Mouse (Mus musculus) olfactory bulb, adult 2 months (tissue): ENCODE data around the gene Mrpl17. TPM values are rescaled to one million over a fixed set of nuclear protein-coding genes. Genes with fewer than 3 reads are reported as not detected.

Experiments used
- H3K27ac ChIP-seq: fragments of 200-500 bp; 2 replicates; pipeline ENCODE4 v1.5.1; 2012; ENCODE audit warnings: low read depth, low read length; ENCODE audit not compliant: insufficient read depth
- H3K4me1 ChIP-seq: fragments of 200-500 bp; 2 replicates; pipeline ENCODE4 v1.6.1; 2012; ENCODE audit warnings: low read length; ENCODE audit not compliant: control insufficient read depth, insufficient read depth
- H3K4me3 ChIP-seq: fragments of 200-500 bp; 2 replicates; pipeline ENCODE4 v1.5.1; 2012; ENCODE audit warnings: mild to moderate bottlenecking, low read depth, low read length, moderate library complexity; ENCODE audit not compliant: insufficient read depth
- CTCF ChIP-seq: fragments of 200-500 bp; IDR thresholded peaks from 2 replicates; pipeline ENCODE4 v1.5.1; 2012; ENCODE audit warnings: low read depth, mild to moderate bottlenecking, low read length, moderate library complexity; ENCODE audit not compliant: insufficient read depth
- POLR2A ChIP-seq: fragments of 200-500 bp; IDR thresholded peaks from 2 replicates; pipeline ENCODE4 v1.6.1; 2012; ENCODE audit warnings: mild to moderate bottlenecking, low read depth, low read length, moderate library complexity; ENCODE audit not compliant: insufficient read depth
- WGBS: fragments of 180-500 bp; shearing (Covaris S2); methylation state at CpG from one replicate; pipeline ENCODE4 v1.1.7; 2018; 5-methylcytosine and 5-hydroxymethylcytosine counted together
- polyA plus RNA-seq: library from polyadenylated mRNA; stranded (reverse); fragments of >200 nt; gene quantifications from 2 replicates; pipeline ENCODE4 v1.2.4, GENCODE M21; 2012; ENCODE audit warnings: low replicate concordance; ENCODE audit not compliant: missing spikeins, insufficient read depth, insufficient read length

Gene Mrpl17
- polyA plus RNA-seq, 1 experiment: not detected

GRCm38 (mm10) chr7:105809836-105810235, 1.1 kb downstream of the Mrpl17 start:
- 72% methylated on average over 7 of the region's 7 CpGs for WGBS
- peaks cover 4% of the 10 kb centered on the region for H3K4me1 ChIP-seq
- no peak overlapping the region for H3K27ac ChIP-seq
- TF ChIP-seq POLR2A (no peak), CTCF (no peak)
- H3K4me3 ChIP-seq: peak overlapping the region; percentile 19; the same call in 1 of the 2 replicates

GRCm38 (mm10) chr7:105808385-105808784, 2.5 kb downstream of the Mrpl17 start:
- Histone ChIP-seq H3K4me1 (peaks cover 4% of the 10 kb centered on the region), H3K4me3 (no peak overlapping the region), H3K27ac (no peak overlapping the region)
- TF ChIP-seq POLR2A (no peak), CTCF (no peak)
- WGBS: 91% methylated on average over 1 of the region's 1 CpGs

- no peak overlapping the region for H3K27ac ChIP-seq
- 65% methylated on average over 2 of the region's 2 CpGs for WGBS
These were observed 4.2 kb downstream of the Mrpl17 start for GRCm38 (mm10) chr7:105806716-105807115.

GRCm38 (mm10) chr7:105806125-105806524, 4.8 kb downstream of the Mrpl17 start:
- WGBS: 81% methylated on average over 5 of the region's 5 CpGs
- H3K4me1 ChIP-seq: peaks cover 4% of the 10 kb centered on the region

More at GRCm38 (mm10) chr7:105806716-105807115, 4.2 kb downstream of the Mrpl17 start:
- TF ChIP-seq POLR2A (no peak), CTCF (no peak)
- Histone ChIP-seq H3K4me1 (peaks cover 4% of the 10 kb centered on the region), H3K4me3 (no peak overlapping the region)

GRCm38 (mm10) chr7:105803428-105803827, 7.5 kb downstream of the Mrpl17 start:
- no peak overlapping the region for H3K27ac ChIP-seq
- H3K4me1 ChIP-seq: no peaks in the 10 kb centered on the region
- no peak for TF ChIP-seq POLR2A
- TF ChIP-seq CTCF: no peak
- no peak overlapping the region for H3K4me3 ChIP-seq

More at GRCm38 (mm10) chr7:105806125-105806524, 4.8 kb downstream of the Mrpl17 start:
- H3K27ac ChIP-seq: no peak overlapping the region
- TF ChIP-seq POLR2A (no peak), CTCF (no peak)
- no peak overlapping the region for H3K4me3 ChIP-seq

- Histone ChIP-seq H3K4me3 (no peak overlapping the region), H3K4me1 (no peaks in the 10 kb centered on the region), H3K27ac (no peak overlapping the region)
- WGBS: 46% methylated on average over 1 of the region's 1 CpGs
- no peak for TF ChIP-seq CTCF
- TF ChIP-seq POLR2A: no peak
These were observed 8.1 kb downstream of the Mrpl17 start for GRCm38 (mm10) chr7:105802771-105803170.

- Histone ChIP-seq H3K27ac (no peak overlapping the region), H3K4me3 (no peak overlapping the region), H3K4me1 (no peaks in the 10 kb centered on the region)
- 45% methylated on average over 2 of the region's 2 CpGs for WGBS
- no peak for TF ChIP-seq POLR2A
- TF ChIP-seq CTCF: no peak
These were observed 8.6 kb downstream of the Mrpl17 start for GRCm38 (mm10) chr7:105802312-105802711.

- no peak for TF ChIP-seq POLR2A
- TF ChIP-seq CTCF: no peak
- Histone ChIP-seq H3K27ac (no peak overlapping the region), H3K4me1 (no peaks in the 10 kb centered on the region), H3K4me3 (no peak overlapping the region)
- 98% methylated on average over 3 of the region's 3 CpGs for WGBS
These were observed 13.9 kb downstream of the Mrpl17 start for GRCm38 (mm10) chr7:105796972-105797371.

- 31% methylated on average over 7 of the region's 7 CpGs for WGBS
- Histone ChIP-seq H3K27ac (no peak overlapping the region), H3K4me1 (no peaks in the 10 kb centered on the region), H3K4me3 (no peak overlapping the region)
- no peak for TF ChIP-seq CTCF
- TF ChIP-seq POLR2A: no peak
These were observed 15.0 kb downstream of the Mrpl17 start for GRCm38 (mm10) chr7:105795759-105796366.
